Mouse (Mus musculus) left cerebral cortex, postnatal 4 days (tissue): Measurements from ENCODE around the gene Ppfia1. TPM values are rescaled to one million over a fixed set of nuclear protein-coding genes. Genes with fewer than 3 reads are reported as not detected.

ENCODE experiments used
- DNase-seq: peaks from one replicate; pipeline ENCODE4 v3.0.0-alpha.2; 2022
- intact Hi-C: fragments of 180-260 bp; cut with DNase I; formaldehyde crosslinking; loops from one replicate; pipeline ENCODE4 v1.15.1; 2025
- total RNA-seq, 2 experiments: library from RNA; stranded (reverse); gene quantifications; 2 replicates each; pipeline ENCODE4 v1.2.3; 2021

Gene Ppfia1
- total RNA-seq, 2 experiments from 2014 or later = 47.3 to 48.6 TPM

- no peak for DNase-seq
- intact Hi-C loops = no loop called here
Observed at GRCm38 (mm10) chr7:144492931-144493330, 60.6 kb downstream of the Ppfia1 start.

- DNase-seq = no peak
- intact Hi-C loops = no loop called here
Observed at GRCm38 (mm10) chr7:144490201-144490873, 63.2 kb downstream of the Ppfia1 start.

GRCm38 (mm10) chr7:144489067-144489774 is 64.3 kb downstream of the Ppfia1 start:
- DNase-seq = no peak
- intact Hi-C loops = no loop called here

- intact Hi-C loops = no loop called here
- no peak for DNase-seq
Observed at GRCm38 (mm10) chr7:144480314-144480713, 73.2 kb downstream of the Ppfia1 start.

- DNase-seq = no peak
- intact Hi-C loops = no loop called here
Observed at GRCm38 (mm10) chr7:144479569-144479968, 74.0 kb downstream of the Ppfia1 start.

DNA sequence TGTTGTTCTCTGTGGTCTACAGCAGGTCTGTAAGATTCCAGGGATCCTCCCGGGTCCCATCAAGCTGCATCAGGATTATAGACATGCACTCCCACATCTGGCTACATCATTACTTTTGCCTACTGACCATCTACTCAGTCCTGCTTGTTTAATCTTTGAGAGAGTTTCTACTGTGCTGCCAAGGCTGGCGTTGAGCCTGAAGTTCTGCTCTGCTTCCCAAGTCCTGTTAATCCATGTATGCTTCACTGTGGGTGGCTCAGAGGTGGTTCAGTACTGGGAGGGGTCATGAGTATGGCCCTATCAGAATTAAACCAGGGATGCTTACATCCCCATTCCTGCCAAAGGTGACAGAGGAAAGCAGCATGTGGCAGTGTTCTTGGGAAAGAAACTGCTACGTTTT is 77.8 kb downstream of the Ppfia1 start:
- intact Hi-C loops = no loop called here
- DNase-seq = no peak

GRCm38 (mm10) chr7:144473486-144473885 is 80.0 kb downstream of the Ppfia1 start:
- no peak for DNase-seq
- intact Hi-C loops = no loop called here

DNA sequence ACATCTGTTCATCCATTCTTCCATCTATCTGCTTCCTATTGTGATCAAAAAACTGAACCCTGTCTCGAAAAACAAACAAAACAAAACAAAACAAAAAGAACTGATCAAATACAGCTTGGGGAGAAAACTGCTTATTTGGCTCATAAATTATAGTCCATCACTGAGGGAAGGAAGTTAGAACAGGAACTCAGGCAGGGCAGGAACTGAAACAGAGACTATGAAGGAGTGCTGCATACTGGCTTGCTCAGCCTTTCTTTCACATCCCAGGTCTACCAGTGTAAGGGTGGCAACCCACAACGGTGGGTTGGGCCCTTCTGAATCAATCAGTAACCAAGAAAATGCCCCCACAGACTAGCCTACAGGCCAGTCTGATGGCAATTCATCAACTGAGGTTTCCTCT is 82.4 kb downstream of the Ppfia1 start:
- no peak for DNase-seq
- intact Hi-C loops = no loop called here

- DNase-seq = peak; percentile 90
- intact Hi-C loops = no loop called here
Observed at GRCm38 (mm10) chr7:144470545-144471059, 82.9 kb downstream of the Ppfia1 start, which contains the start of gene Cttn. Cttn (minus strand) TSS chr7:144471009.

GRCm38 (mm10) chr7:144469908-144470544 is 83.5 kb downstream of the Ppfia1 start:
- intact Hi-C loops = no loop called here
- no peak for DNase-seq

- intact Hi-C loops = no loop called here
- DNase-seq = no peak
Observed at GRCm38 (mm10) chr7:144469181-144469641, 84.3 kb downstream of the Ppfia1 start.

GRCm38 (mm10) chr7:144468741-144469140 is 84.8 kb downstream of the Ppfia1 start:
- no peak for DNase-seq
- intact Hi-C loops = no loop called here

DNA sequence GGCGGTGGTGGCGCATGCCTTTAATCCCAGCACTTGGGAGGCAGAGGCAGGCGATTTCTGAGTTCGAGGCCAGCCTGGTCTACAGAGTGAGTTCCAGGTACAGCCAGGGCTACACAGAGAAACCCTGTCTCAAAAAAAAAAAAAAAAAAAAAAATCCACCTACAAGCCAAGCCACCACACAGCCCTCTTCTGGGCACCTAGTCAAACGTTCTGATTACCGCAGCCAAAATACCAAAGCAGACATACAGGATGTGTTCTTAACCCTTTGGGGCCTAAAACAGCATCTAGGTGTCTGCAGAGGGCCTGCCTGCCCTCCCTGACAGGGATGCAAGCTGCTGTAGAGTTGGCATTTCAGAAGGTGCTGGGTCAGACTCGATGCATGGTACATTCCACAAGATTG is 91.0 kb downstream of the Ppfia1 start:
- intact Hi-C loops = no loop called here
- no peak for DNase-seq

DNA sequence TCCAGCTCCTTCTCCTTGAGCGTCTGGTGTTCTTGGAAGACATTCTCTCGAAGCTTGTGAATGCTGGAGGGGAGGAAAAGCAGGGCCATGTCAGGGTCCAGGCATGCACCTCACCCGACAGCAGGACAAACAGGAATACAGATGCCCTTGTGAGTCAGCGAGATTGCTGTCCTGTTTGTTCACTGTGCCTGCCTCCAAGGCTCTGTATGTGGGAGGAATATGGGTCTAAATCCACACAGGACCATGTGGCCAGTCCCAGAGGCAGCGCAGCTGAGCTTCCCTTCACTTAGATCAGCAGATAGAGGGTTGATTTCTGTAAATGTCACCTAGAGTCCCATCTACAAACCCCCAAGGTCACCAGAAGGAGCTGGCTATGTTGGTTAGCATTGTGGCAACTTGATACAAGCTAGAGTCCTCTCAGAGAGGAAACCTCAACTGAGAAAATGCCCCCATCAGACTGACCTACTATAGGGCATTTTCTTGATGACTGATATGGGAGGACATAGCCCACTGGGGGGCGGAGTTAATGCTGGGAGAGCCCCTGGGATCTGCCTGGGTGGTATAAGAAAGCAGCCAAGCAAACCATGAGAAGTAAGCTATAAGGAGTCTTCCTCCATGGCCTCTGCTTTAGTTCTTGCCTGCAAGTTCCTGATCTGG is 92.2 kb downstream of the Ppfia1 start:
- intact Hi-C loops = no loop called here
- DNase-seq = no peak

- no peak for DNase-seq
- intact Hi-C loops = no loop called here
Observed at GRCm38 (mm10) chr7:144458881-144459280, 94.6 kb downstream of the Ppfia1 start.

- intact Hi-C loops = no loop called here
- DNase-seq = peak; percentile 59
Observed at GRCm38 (mm10) chr7:144450661-144451060, 102.9 kb downstream of the Ppfia1 start.

GRCm38 (mm10) chr7:144449637-144450570 is 103.6 kb downstream of the Ppfia1 start:
- intact Hi-C loops = no loop called here
- DNase-seq = peak; percentile 98

- DNase-seq = no peak
- intact Hi-C loops = no loop called here
Observed at GRCm38 (mm10) chr7:144448186-144448585, 105.3 kb downstream of the Ppfia1 start.

DNA sequence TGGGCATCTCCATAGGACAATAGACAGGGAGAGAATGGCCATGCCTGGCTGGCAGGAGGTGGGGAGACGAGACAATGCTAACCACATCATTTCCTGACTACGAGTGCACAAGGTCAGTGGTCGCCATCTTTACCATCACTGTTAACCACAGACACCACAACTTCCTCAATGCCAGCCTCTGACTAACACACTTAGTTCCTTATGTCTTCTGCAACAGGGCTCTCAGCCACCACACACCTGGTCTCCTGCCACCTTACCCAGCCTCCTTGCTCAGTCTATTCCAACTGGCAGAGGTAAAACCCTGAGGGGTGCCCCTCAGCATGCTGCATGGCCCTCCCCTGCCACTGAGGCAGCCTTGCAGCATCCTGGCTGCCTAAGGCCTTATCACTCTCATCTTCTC is 106.4 kb downstream of the Ppfia1 start:
- no peak for DNase-seq
- intact Hi-C loops = no loop called here

DNA sequence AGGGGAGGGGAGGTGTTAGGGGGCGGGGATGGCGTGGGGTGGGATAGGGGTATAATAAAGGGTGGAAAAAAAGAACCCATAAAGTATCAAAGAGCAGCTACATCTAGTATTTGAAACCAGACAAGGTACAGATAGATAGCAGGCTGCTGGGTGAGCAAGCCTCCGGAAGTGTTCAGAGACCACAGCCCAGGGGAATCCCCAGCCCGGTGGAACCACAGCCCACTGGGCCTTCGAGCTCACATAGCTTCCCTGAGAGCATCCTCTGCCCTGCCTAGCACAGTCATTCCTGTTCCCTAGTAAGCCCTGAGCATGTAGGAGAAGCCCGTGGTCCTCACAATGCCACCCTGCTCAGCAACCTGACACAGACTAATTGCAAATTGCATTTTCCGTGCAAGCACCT is 108.7 kb downstream of the Ppfia1 start:
- intact Hi-C loops = no loop called here
- no peak for DNase-seq
